Mouse (Mus musculus) heart, embryonic 14.5 days (tissue): ENCODE data around the gene Runx1. TPM values are rescaled to one million over a fixed set of nuclear protein-coding genes. Genes with fewer than 3 reads are reported as not detected.
A peak's percentile ranks its signal among the peaks of the same experiment; 100 is the strongest.

Source experiments
- ATAC-seq: fragments of 200-750 bp; cut with Nextera tagmentation; 2 replicates; pipeline ENCODE4 v1.8.0; 2017; ENCODE audit warnings: low read depth, moderate TSS enrichment; ENCODE audit not compliant: insufficient number of reproducible peaks, insufficient read depth, low FRiP score
- H3K27ac ChIP-seq, 2 experiments: fragments of 200-500 bp in 1 of 2; fragments of 300-500 bp in 1 of 2; sonication (generic) in 1 of 2; replicated peaks in 1 of 2; 2 replicates each; pipeline ENCODE4 v1.5.1; 2012 to 2014; ENCODE audit warnings: low read depth in 2 of 2, low read length in 2 of 2, control low read depth in 1 of 2, mild to moderate bottlenecking in 1 of 2, mixed read lengths in 1 of 2; ENCODE audit not compliant: control insufficient read depth in 1 of 2, insufficient read depth in 1 of 2
- H3K27me3 ChIP-seq: fragments of 300-500 bp; sonication (generic); 2 replicates; pipeline ENCODE4 v1.6.1; 2014; ENCODE audit warnings: mild to moderate bottlenecking, low read length, control low read depth; ENCODE audit not compliant: control insufficient read depth, insufficient read depth
- H3K36me3 ChIP-seq: fragments of 300-500 bp; sonication (generic); 2 replicates; pipeline ENCODE4 v1.6.1; 2014; ENCODE audit warnings: mild to moderate bottlenecking, control low read depth, low read length, mixed read lengths; ENCODE audit not compliant: control insufficient read depth, insufficient read depth
- H3K4me1 ChIP-seq, 2 experiments: fragments of 200-500 bp in 1 of 2; fragments of 300-500 bp in 1 of 2; sonication (generic) in 1 of 2; 2 replicates each; pipeline ENCODE4 v1.6.1; 2012 to 2014; ENCODE audit warnings: low read length in 2 of 2, control low read depth in 1 of 2, mixed read lengths in 1 of 2; ENCODE audit not compliant: control insufficient read depth in 2 of 2, insufficient read depth in 2 of 2
- H3K4me2 ChIP-seq: fragments of 300-500 bp; sonication (generic); 2 replicates; pipeline ENCODE4 v1.6.1; 2014; ENCODE audit warnings: mild to moderate bottlenecking, low read length
- H3K4me3 ChIP-seq, 2 experiments: fragments of 200-500 bp in 1 of 2; fragments of 300-500 bp in 1 of 2; sonication (generic) in 1 of 2; 2 replicates each; pipeline ENCODE4 v1.5.1; 2012 to 2014; ENCODE audit warnings: low read length in 2 of 2, mild to moderate bottlenecking in 2 of 2, control low read depth in 1 of 2, low read depth in 1 of 2, moderate library complexity in 1 of 2; ENCODE audit not compliant: control insufficient read depth in 1 of 2, insufficient read depth in 1 of 2
- H3K9ac ChIP-seq: fragments of 300-500 bp; sonication (generic); 2 replicates; pipeline ENCODE4 v1.6.1; 2014; ENCODE audit warnings: mild to moderate bottlenecking, low read length
- H3K9me3 ChIP-seq: fragments of 300-500 bp; sonication (generic); 2 replicates; pipeline ENCODE4 v1.6.1; 2016; ENCODE audit warnings: low read length, control low read depth; ENCODE audit not compliant: control insufficient read depth
- WGBS: fragments of 180-500 bp; shearing (Covaris S2); extraction: QIAGEN DNeasy Blood & Tissue Kit; methylation state at CpG from one replicate; pipeline ENCODE4 v1.1.7; 2014; 5-methylcytosine and 5-hydroxymethylcytosine counted together
- polyA plus RNA-seq: library from polyadenylated mRNA; unstranded; fragments of >200 nt; fragmentation: Nextera tagmentation; extraction: Ambion mirVana; gene quantifications from 2 replicates; pipeline ENCODE4 v1.2.1, GENCODE M21; 2014

Runx1 gene
- polyA plus RNA-seq, 1 experiment from 2014 or later: 1.0 TPM

DNA sequence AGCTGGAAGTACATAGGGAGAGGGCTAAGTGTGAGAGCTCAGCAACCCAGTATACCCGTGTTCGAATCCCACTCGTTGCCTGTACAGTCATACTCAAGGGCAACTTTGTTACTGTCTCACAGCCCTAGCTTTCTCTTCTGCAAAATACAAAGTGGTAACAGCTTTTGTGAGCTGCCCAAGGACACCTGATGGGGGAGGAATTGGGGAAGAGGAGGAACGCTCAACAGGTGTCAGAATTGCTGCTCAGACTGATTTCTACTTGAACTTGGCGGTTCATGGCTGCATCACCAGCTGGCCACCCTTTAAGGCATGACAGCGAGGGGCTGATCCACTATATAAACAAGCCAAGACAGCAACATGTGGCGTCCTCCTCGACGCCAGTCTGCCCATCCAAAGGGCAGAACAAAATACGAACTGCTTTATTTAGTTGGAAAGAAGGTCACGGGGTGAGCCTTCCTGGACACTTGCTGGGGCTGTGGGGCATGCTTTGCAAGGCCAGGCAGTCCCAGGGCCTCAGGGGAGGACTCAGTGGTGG, 151.0 kb downstream of the Runx1 start:
- Histone ChIP-seq H3K36me3 (no peaks in the 10 kb centered on the region), H3K4me1 (peaks cover 8 to 12% of the 10 kb centered on the region in 2 experiments; a peak in 3 of 4 replicates), H3K4me2 (no peak overlapping the region), H3K4me3 (no peak overlapping the region), H3K27me3 (peaks cover 6% of the 10 kb centered on the region; the same call in 1 of the 2 replicates), H3K9me3 (no peaks in the 10 kb centered on the region), H3K9ac (no peak overlapping the region), H3K27ac (no peak overlapping the region)
- WGBS: 91% methylated on average over 11 of the region's 11 CpGs
- no peak for ATAC-seq

DNA sequence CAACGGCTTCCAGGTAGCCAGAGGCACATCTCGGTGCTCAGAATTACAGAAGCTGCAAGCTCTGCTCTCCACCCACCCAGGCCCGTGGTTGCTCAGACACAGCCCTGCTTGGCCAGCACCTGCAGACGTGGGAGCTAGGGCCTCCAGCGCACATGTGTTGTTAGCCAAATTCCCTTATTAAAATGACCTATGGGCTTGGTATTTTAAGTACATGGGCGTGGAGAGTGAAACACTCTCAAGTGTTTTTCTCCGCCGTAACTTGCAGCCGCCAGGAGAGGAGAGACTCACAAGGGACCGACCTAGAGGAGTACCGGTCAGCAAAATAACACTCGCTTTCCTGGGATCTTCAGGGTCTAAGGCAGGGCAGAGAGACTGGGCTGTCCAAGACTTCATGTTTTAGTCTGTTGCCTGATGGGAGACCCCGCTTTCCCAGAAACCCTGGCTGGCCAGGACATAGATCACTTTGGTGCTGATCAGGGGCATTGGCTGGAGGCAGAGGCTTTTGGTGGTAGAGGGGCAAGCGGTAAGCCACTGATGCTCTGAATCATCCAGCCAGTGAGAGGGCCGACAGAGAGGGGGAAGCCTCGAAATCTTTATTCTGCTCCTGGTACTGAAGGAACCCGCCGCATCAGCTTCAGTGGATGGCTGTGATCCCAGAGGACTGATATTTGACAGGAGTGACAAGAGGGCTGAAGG, 151.7 kb downstream of the Runx1 start:
- WGBS: 47% methylated on average over 18 of the region's 18 CpGs
- Histone ChIP-seq H3K4me2 (peak overlapping the region; percentile 2; the same call in 1 of the 2 replicates), H3K27me3 (peaks cover 6% of the 10 kb centered on the region; the same call in 1 of the 2 replicates), H3K27ac (no peak overlapping the region), H3K9me3 (no peaks in the 10 kb centered on the region), H3K36me3 (no peaks in the 10 kb centered on the region), H3K4me3 (no peak overlapping the region), H3K4me1 (peaks cover 8 to 12% of the 10 kb centered on the region in 2 experiments; a peak in 3 of 4 replicates), H3K9ac (no peak overlapping the region)
- ATAC-seq: no peak

DNA sequence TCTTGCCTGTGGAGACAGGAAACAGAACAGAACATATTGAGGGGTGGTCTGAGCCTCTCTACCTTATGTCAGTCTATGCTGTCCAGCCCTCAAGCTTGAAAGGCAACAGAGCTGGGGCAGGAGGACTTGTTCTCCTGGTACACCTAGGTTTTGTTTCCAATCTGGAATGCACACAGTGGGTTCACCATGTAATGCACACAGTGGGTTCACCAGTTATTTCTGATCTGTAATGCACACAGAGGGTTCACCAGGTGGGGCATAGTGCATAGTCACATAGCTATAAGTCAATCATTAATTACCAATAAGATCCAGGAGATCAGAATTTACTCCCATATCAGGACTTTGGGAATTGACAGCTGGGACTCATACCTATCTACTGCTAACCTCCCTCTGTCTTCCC, 157.1 kb downstream of the Runx1 start:
- H3K4me3 ChIP-seq: no peak overlapping the region
- peaks cover 6% of the 10 kb centered on the region; the same call in 1 of the 2 replicates for H3K27me3 ChIP-seq
- H3K36me3 ChIP-seq: no peaks in the 10 kb centered on the region
- no peak for ATAC-seq
- H3K27ac ChIP-seq: no peak overlapping the region
- no peaks in the 10 kb centered on the region for H3K4me1 ChIP-seq
- no peak overlapping the region for H3K9ac ChIP-seq
- H3K9me3 ChIP-seq: no peaks in the 10 kb centered on the region
- H3K4me2 ChIP-seq: no peak overlapping the region

DNA sequence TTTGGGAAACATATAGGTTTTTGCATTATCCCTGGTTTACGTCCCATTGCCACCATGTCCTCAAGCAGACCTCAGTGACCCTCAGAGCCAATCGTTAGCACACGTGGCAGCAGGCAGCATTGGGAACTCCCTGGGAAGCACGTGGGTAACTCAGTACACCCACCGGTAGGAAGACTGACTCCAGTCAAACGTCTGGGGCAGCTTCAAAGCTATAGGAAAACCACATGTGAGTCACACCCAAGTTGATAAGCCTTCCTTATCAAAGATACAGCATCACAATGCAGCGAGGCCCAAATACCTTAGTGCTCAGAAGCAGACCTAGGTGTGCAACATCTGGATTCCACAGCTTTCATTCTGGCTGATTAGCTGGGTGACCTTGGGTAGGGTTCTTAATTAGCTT, 164.2 kb downstream of the Runx1 start:
- 54% methylated on average over 7 of the region's 7 CpGs for WGBS
- Histone ChIP-seq H3K9me3 (no peaks in the 10 kb centered on the region), H3K36me3 (no peaks in the 10 kb centered on the region), H3K4me3 (no peak overlapping the region), H3K4me1 (no peaks in the 10 kb centered on the region), H3K27me3 (no peaks in the 10 kb centered on the region), H3K9ac (no peak overlapping the region), H3K27ac (no peak overlapping the region), H3K4me2 (no peak overlapping the region)
- ATAC-seq: no peak

DNA sequence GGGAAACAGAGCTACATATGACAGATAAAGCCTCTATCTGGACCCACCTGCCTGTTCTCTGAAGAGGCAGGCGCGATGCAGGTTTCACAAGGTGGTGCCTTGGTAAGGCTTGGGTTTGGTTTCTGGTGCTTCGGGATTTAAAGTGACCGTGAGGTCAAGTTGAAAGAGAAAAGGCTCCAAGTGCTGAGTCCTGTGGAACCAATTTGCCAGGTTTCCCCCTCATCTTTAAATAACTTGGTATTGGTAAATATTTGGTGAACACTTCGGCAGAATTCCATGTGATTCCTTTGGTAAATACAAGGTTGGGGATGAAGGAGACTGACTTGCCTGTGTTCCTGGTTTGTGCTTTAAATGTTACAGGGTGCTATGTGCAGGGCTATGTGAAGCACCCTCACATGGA, 169.2 kb downstream of the Runx1 start:
- H3K27ac ChIP-seq: no peak overlapping the region
- H3K27me3 ChIP-seq: no peaks in the 10 kb centered on the region
- peaks cover 0 to 5% of the 10 kb centered on the region in 2 experiments; a peak in 1 of 4 replicates for H3K4me1 ChIP-seq
- no peaks in the 10 kb centered on the region for H3K36me3 ChIP-seq
- no peak for ATAC-seq
- no peaks in the 10 kb centered on the region for H3K9me3 ChIP-seq
- no peak overlapping the region for H3K4me2 ChIP-seq
- no peak overlapping the region for H3K9ac ChIP-seq
- WGBS: 91% methylated on average over 5 of the region's 5 CpGs
- H3K4me3 ChIP-seq: no peak overlapping the region

DNA sequence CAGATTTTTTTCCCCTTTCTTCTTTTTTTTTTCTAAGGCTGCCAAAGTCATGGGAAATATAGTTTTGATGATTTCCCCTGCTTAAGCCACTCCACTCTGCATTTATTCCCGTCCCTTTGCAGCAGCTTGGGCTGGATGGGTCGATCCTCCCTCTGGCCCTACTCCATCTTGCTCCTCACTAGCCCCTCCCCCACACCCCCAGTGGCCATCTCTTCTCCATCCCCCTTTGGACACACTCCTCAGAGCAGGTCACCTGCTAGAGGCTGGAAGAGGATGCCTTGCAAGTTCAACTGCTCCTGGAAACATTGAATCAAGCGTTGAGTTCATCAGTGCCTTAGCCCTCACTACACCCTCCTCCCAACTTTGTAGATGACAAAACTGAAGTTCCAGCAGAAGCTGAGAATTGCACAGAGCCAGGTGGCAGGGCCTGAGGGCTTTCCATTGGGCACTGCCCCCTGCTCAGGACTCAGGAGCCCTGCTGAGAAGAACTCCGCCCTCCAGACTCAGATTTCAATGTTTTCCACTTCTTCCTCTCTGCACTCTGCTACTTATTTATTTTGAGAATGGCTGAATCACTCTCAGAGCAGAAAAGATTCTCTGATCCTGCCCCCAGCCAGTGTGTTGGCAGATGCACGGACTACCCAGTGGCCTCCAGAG, 171.5 kb downstream of the Runx1 start:
- 65% methylated on average over 5 of the region's 5 CpGs for WGBS
- Histone ChIP-seq H3K9me3 (no peaks in the 10 kb centered on the region), H3K27me3 (no peaks in the 10 kb centered on the region), H3K4me2 (no peak overlapping the region), H3K9ac (no peak overlapping the region), H3K36me3 (no peaks in the 10 kb centered on the region), H3K4me3 (no peak overlapping the region), H3K4me1 (peaks cover 0 to 5% of the 10 kb centered on the region in 2 experiments; a peak in 1 of 4 replicates), H3K27ac (no peak overlapping the region)
- ATAC-seq: no peak

DNA sequence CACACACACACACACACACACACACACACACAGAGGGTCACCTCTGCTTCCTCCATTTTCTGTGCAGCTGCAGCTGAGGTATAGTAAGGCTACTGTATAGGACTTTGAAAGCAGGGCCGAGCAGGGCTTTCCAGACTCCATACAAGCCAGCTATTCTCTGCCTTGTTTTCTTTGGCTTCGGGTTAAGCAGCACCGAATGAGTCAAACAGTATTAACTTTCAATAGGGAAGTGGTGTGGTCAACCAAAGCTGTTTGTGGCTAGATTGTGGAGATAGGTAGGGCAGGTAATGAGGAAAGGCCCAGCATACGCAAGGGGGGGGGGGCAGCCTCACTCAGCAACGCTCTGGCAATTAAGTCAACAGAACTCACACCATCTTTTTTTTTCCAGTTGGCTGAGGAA, 172.1 kb downstream of the Runx1 start:
- no peak overlapping the region for H3K27ac ChIP-seq

More for the DNA sequence above, 172.1 kb downstream of the Runx1 start:
- ATAC-seq: no peak
- Histone ChIP-seq H3K4me2 (no peak overlapping the region), H3K4me3 (no peak overlapping the region), H3K4me1 (peaks cover 0 to 5% of the 10 kb centered on the region in 2 experiments; a peak in 1 of 4 replicates), H3K36me3 (no peaks in the 10 kb centered on the region), H3K9ac (no peak overlapping the region), H3K27me3 (no peaks in the 10 kb centered on the region), H3K9me3 (no peaks in the 10 kb centered on the region)
- WGBS: 67% methylated on average over 5 of the region's 5 CpGs
